Mouse (Mus musculus): ENCODE results near the gene Gm36210. TPM values are rescaled to one million over a fixed set of nuclear protein-coding genes. Genes with fewer than 3 reads are reported as not detected.

The Gm36210 gene
- total RNA-seq (2012; rRNA removed) (0.15 TPM in 1 of 2 replicates, not detected in the other), polyA plus RNA-seq (2012; ENCODE audit: insufficient read depth in 1 of 2, insufficient read length in 2 of 2, low read depth in 1 of 2, low replicate concordance in 2 of 2, missing spikeins in 1 of 2) (under 1 TPM in 1 of 2 experiments, not detected in 1; 0.97 TPM)

DNA sequence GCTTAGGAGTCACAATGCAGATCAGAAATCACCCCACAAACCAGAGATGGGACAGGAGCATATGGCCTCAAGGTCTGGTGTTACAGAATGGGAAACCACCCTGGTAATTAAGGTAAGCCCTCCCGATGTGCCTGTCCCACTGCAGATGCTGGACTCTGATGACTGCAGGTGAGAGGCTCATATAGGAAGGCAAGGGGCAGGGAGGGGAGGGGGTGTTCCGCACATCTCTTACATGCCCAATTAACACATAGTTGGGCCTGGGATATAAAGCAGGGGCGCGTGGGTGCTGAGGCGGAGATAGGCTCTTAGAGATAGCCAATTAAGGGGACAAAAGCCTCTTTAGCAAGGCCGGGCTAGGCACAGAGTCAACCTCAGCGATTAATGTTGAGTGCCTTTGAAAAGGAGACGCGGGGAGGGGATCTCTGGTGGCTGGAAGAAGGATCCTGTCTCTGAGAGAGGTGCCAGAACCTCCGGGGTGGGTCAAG lies at the start of gene Gm36210:
Gm36210 (minus strand) TSS at position 51 of the 485 bp plus-strand sequence.
- H3K4me1 ChIP-seq (ENCODE audit: control insufficient read depth in 1 of 2, insufficient read depth in 2 of 2, low read length in 2 of 2), result no peaks in the 10 kb centered on the region
- H3K79me2 ChIP-seq (ENCODE audit: control insufficient read depth, insufficient read depth, low read length, poor library complexity), result no peaks in the 10 kb centered on the region
- DNase-seq (ENCODE audit: low read depth, low spot score), result no peak
- peaks cover 0 to 7% of the 10 kb centered on the region in 2 experiments for H3K27me3 ChIP-seq (ENCODE audit: control insufficient read depth in 1 of 2, insufficient read depth in 2 of 2, low read length in 2 of 2)
- no peaks in the 10 kb centered on the region for H3K36me3 ChIP-seq (ENCODE audit: control insufficient read depth in 1 of 2, insufficient read depth in 2 of 2, low read length in 2 of 2)
- TF ChIP-seq ZNF384 (IDR thresholded peaks at IDR 0.05; ENCODE audit: low read depth, low read length) (no peak), TAL1 (IDR thresholded peaks at IDR 0.05; ENCODE audit: low read length) (no peak), HCFC1 (IDR thresholded peaks at IDR 0.05; ENCODE audit: low read depth, low read length) (no peak), ZC3H11A (IDR thresholded peaks at IDR 0.05; ENCODE audit: low read depth, low read length) (no peak), POLR2A (IDR thresholded peaks at IDR 0.05; ENCODE audit: control insufficient read depth in 1 of 2, insufficient read depth in 1 of 2, low read depth in 1 of 2, low read length in 2 of 2, poor library complexity in 1 of 2) (no peak), POLR2AphosphoS5 (IDR thresholded peaks at IDR 0.05; ENCODE audit: borderline replicate concordance, low read depth, low read length) (no peak), RCOR1 (IDR thresholded peaks at IDR 0.05; ENCODE audit: low read depth, low read length) (no peak), UBTF (IDR thresholded peaks at IDR 0.05; ENCODE audit: borderline replicate concordance, insufficient read depth, low read depth, low read length) (no peak), MAX (IDR thresholded peaks at IDR 0.05; ENCODE audit: low read length) (no peak), GATA1 (IDR thresholded peaks at IDR 0.05; ENCODE audit: low read depth, low read length) (no peak), MAZ (IDR thresholded peaks at IDR 0.05; ENCODE audit: low read depth, low read length) (no peak), NRF1 (IDR thresholded peaks at IDR 0.05; ENCODE audit: insufficient read depth, low read depth, low read length, poor library complexity, severe bottlenecking) (no peak)
- no peak within 1 kb of the TSS for H3K9ac ChIP-seq (ENCODE audit: control insufficient read depth, low read depth, low read length, poor library complexity, severe bottlenecking)
- no peak within 1 kb of the TSS for H3K27ac ChIP-seq (ENCODE audit: control insufficient read depth, low read depth, low read length)
- no peak within 1 kb of the TSS for H3K4me3 ChIP-seq (ENCODE audit: control insufficient read depth in 1 of 2, insufficient read depth in 1 of 2, low read depth in 2 of 2, low read length in 2 of 2)
- no peaks in the 10 kb centered on the region for H3K9me3 ChIP-seq (replicated peaks; ENCODE audit: insufficient read depth, low read length)

DNA sequence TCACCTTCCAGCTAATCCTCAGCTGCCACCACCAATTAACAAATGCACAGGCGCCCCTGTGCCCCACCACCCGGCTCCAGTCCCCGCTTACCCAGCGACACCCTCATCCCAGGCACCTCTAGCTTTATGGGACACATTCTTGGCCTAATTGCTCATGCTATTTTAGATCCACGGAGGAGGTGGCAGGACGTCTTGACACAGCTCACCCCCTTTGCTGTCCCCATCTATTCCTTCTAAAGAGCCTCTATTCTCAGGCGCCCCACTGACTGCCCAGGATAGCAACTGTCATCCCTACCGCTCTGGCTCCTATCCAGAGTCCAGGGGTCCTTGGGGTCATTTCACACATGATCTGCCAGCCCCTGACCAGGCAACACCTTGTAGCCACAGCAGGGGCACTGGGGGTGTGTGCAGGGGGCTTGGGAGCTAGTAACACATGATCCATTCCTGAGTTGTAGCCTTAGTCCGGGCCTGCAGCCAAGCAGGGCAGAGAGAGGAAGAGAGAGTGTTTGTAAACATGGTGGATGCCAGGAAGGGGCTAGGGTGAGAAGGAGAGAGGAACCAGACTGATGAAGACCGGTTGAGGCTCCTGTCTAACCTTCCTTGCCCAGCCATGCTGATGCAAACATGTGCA lies 47.6 kb upstream of the Gm36210 start:
- Histone ChIP-seq H3K4me3 (ENCODE audit: control insufficient read depth in 1 of 2, insufficient read depth in 1 of 2, low read depth in 2 of 2, low read length in 2 of 2) (no peak overlapping the region), H3K79me2 (ENCODE audit: control insufficient read depth, insufficient read depth, low read length, poor library complexity) (no peaks in the 10 kb centered on the region), H3K4me1 (ENCODE audit: control insufficient read depth in 1 of 2, insufficient read depth in 2 of 2, low read length in 2 of 2) (no peaks in the 10 kb centered on the region), H3K27me3 (ENCODE audit: control insufficient read depth in 1 of 2, insufficient read depth in 2 of 2, low read length in 2 of 2) (peaks cover 0 to 1% of the 10 kb centered on the region in 2 experiments; a peak in 2 of 4 replicates), H3K36me3 (ENCODE audit: control insufficient read depth in 1 of 2, insufficient read depth in 2 of 2, low read length in 2 of 2) (no peaks in the 10 kb centered on the region), H3K27ac (ENCODE audit: control insufficient read depth, low read depth, low read length) (no peak overlapping the region), H3K9ac (ENCODE audit: control insufficient read depth, low read depth, low read length, poor library complexity, severe bottlenecking) (no peak overlapping the region), H3K9me3 (replicated peaks; ENCODE audit: insufficient read depth, low read length) (no peaks in the 10 kb centered on the region)
- TF ChIP-seq RCOR1 (IDR thresholded peaks at IDR 0.05; ENCODE audit: low read depth, low read length) (no peak), USF2 (IDR thresholded peaks at IDR 0.05; ENCODE audit: borderline replicate concordance in 1 of 2, insufficient read depth in 1 of 2, low read depth in 1 of 2, low read length in 2 of 2) (no peak), EP300 (IDR thresholded peaks at IDR 0.05; ENCODE audit: low read depth in 1 of 2, low read length in 2 of 2) (no peak), POLR2AphosphoS5 (IDR thresholded peaks at IDR 0.05; ENCODE audit: borderline replicate concordance, low read depth, low read length) (no peak), CHD1 (IDR thresholded peaks at IDR 0.05; ENCODE audit: low read depth, low read length) (no peak), TAL1 (IDR thresholded peaks at IDR 0.05; ENCODE audit: low read length) (no peak), CTCF (IDR thresholded peaks at IDR 0.05 in 2 of 3, conservative IDR thresholded peaks at IDR 0.05 in 1 of 3; ENCODE audit: control insufficient read depth in 1 of 3, insufficient read depth in 1 of 3, low read depth in 2 of 3, low read length in 3 of 3, poor library complexity in 1 of 3, severe bottlenecking in 1 of 3) (no peak), MAX (IDR thresholded peaks at IDR 0.05; ENCODE audit: low read length) (no peak), SIN3A (IDR thresholded peaks at IDR 0.05; ENCODE audit: low read length) (no peak), NELFE (IDR thresholded peaks at IDR 0.05; ENCODE audit: low read depth, low read length) (no peak), POLR2A (IDR thresholded peaks at IDR 0.05; ENCODE audit: control insufficient read depth in 1 of 2, insufficient read depth in 1 of 2, low read depth in 1 of 2, low read length in 2 of 2, poor library complexity in 1 of 2) (no peak), ZMIZ1 (IDR thresholded peaks at IDR 0.05; ENCODE audit: low read depth, low read length) (no peak), ZKSCAN1 (IDR thresholded peaks at IDR 0.05; ENCODE audit: low read depth, low read length) (no peak), SMC3 (IDR thresholded peaks at IDR 0.05; ENCODE audit: low read depth, low read length) (no peak), MYC (IDR thresholded peaks at IDR 0.05; ENCODE audit: low read depth, low read length) (no peak), MYB (IDR thresholded peaks at IDR 0.05; ENCODE audit: low read depth, low read length) (no peak), ZC3H11A (IDR thresholded peaks at IDR 0.05; ENCODE audit: low read depth, low read length) (no peak), KAT2A (conservative IDR thresholded peaks at IDR 0.05; ENCODE audit: low read depth, low read length) (no peak), CHD2 (IDR thresholded peaks at IDR 0.05; ENCODE audit: low read length) (no peak)
- no peak for DNase-seq (ENCODE audit: low read depth, low spot score)

Measured in MEL (cell line).